Mouse (Mus musculus) embryo, embryonic 11 days (tissue): ENCODE measurements around the gene Hivep1.

Source experiments
- DNase-seq: peaks from one replicate; pipeline ENCODE4 v3.0.0-alpha.2; 2015

Hivep1 gene

GRCm38 (mm10) chr13:42113601-42114000 lies 61.8 kb downstream of the Hivep1 start:
- no peak for DNase-seq

- no peak for DNase-seq
Measured at GRCm38 (mm10) chr13:42116301-42116700, 64.5 kb downstream of the Hivep1 start.

- DNase-seq: no peak
Measured at GRCm38 (mm10) chr13:42119062-42119461, 67.2 kb downstream of the Hivep1 start.

- no peak for DNase-seq
Measured at GRCm38 (mm10) chr13:42121106-42121776, 69.4 kb downstream of the Hivep1 start.

GRCm38 (mm10) chr13:42121777-42122682 lies 70.2 kb downstream of the Hivep1 start:
- DNase-seq: no peak

GRCm38 (mm10) chr13:42144627-42145026 lies 92.8 kb downstream of the Hivep1 start:
- DNase-seq: no peak

- DNase-seq: no peak
Measured at GRCm38 (mm10) chr13:42149328-42150071, 97.7 kb downstream of the Hivep1 start.

- DNase-seq: no peak
Measured at GRCm38 (mm10) chr13:42150072-42150450, 98.2 kb downstream of the Hivep1 start.

GRCm38 (mm10) chr13:42150462-42151127 lies 98.8 kb downstream of the Hivep1 start:
- no peak for DNase-seq

- DNase-seq: no peak
Measured at GRCm38 (mm10) chr13:42158259-42158658, 106.4 kb downstream of the Hivep1 start.

- DNase-seq: no peak
Measured at GRCm38 (mm10) chr13:42159416-42160185, 107.8 kb downstream of the Hivep1 start.

- DNase-seq: no peak
Measured at GRCm38 (mm10) chr13:42170802-42171201, 119.0 kb downstream of the Hivep1 start.

GRCm38 (mm10) chr13:42174827-42175420 lies 123.1 kb downstream of the Hivep1 start:
- peak; percentile 54 for DNase-seq

GRCm38 (mm10) chr13:42182635-42183034 lies 130.8 kb downstream of the Hivep1 start:
- DNase-seq: no peak

GRCm38 (mm10) chr13:42184131-42184530 lies 132.3 kb downstream of the Hivep1 start:
- no peak for DNase-seq

- peak; percentile 36 for DNase-seq
Measured at GRCm38 (mm10) chr13:42193016-42193415, 141.2 kb downstream of the Hivep1 start.

- DNase-seq: no peak
Measured at GRCm38 (mm10) chr13:42195671-42196070, 143.8 kb downstream of the Hivep1 start.

GRCm38 (mm10) chr13:42197656-42198055 lies 145.8 kb downstream of the Hivep1 start:
- DNase-seq: no peak

- DNase-seq: no peak
Measured at GRCm38 (mm10) chr13:42213556-42213955, 161.7 kb downstream of the Hivep1 start.

- no peak for DNase-seq
Measured at GRCm38 (mm10) chr13:42222401-42222800, 170.6 kb downstream of the Hivep1 start.

- no peak for DNase-seq
Measured at GRCm38 (mm10) chr13:42228849-42229248, 177.0 kb downstream of the Hivep1 start.
